Mouse (Mus musculus): ENCODE measurements around the gene B230104I21Rik.
A peak's percentile ranks its signal among the peaks of the same experiment; 100 is the strongest.

Gene B230104I21Rik

GRCm38 (mm10) chr4:154335761-154336160, at the start of gene B230104I21Rik:
TSS of gene B230104I21Rik (plus strand) at chr4:154336127.
- DNase-seq = no peak

GRCm38 (mm10) chr4:154293735-154294201, 42.2 kb upstream of the B230104I21Rik start:
- no peak for DNase-seq

DNA sequence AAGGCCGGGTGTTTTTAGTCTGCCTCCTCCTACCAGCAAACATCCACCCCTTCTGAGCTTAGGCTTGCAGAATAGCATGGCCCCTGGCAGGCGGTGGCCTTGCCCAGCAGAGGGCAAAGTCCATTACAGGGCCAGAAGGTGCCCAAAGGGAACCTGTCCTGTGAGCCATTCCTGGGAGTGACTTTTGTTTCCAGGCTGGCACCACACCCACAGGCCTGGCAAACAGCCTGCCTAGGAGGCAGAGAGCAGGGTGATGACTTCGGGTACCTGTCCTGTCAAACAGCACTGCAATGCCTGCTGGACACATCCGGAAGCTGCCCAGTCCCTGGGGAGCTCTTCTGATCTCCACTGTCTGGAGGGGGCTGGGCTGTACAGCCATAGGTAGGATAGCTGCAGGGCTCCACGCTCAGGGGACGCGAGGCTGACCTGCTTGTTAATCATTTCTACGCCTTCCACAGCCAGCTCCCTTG, 41.6 kb upstream of the B230104I21Rik start:
- DNase-seq = no peak

GRCm38 (mm10) chr4:154297761-154298160, 38.2 kb upstream of the B230104I21Rik start:
- peak; percentile 44 for DNase-seq

DNA sequence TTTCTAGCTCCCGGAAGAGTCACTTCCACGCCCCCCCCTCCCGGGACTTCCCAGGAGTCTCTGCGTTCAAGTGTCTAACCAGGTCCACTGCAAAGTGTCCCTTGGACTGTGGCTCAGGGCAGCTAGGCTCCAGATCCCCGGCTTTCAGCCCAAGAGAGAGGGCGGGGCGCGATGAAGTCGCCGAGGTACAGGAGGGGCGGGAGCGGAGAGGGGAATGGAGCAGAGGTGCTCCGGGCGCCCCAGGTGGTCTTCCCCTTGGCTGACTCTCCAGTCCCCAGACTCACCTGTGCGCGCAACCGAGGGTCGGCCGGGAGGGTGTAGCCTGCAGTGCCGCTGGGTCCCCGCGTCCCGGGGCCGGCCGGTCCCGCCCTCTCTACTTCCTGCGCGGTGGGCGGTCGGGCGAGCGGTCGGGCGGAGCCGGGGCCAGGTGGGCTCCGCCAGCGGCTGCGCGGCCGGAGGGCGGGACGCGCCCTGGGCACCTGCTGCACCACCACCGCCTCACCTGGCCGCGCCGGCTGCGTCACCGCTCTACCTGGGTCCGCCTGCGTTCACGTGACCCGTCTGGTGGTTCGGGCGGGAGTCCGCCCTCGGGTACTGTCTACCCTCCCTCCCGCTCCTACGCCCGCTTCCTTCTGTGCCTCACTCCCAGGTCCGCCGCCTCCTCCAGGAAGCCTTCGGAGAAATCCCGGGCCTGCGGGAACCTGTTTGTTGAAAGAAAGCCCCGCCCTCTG, 36.2 kb upstream of the B230104I21Rik start:
- DNase-seq = peak; percentile 71

DNA sequence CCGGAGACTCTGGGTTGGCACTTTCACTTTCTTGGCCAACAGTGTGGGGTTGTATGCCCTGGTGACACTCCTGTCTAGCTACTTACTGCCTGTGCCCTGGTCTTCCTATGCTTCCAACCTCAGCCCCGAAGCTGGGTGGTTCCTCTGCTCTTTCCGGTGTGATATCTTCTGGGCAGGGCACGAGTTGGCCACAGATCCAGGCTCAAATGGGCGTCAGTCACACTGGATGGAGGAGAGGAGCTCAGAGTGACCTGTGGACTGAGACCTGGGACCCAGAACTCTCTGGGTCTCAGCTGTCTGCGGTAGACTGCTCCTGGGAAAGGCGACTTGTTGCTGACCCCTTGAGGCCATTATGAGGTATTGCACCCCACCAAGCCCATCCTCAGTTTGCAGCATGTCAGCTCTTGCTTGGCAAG, 34.5 kb upstream of the B230104I21Rik start, which contains the start of gene Arhgef16:
Gene Arhgef16 (minus strand): TSS at position 211 of the 416 bp plus-strand sequence.
- DNase-seq = peak; percentile 53

GRCm38 (mm10) chr4:154309131-154309530, 26.8 kb upstream of the B230104I21Rik start:
- DNase-seq = no peak

DNA sequence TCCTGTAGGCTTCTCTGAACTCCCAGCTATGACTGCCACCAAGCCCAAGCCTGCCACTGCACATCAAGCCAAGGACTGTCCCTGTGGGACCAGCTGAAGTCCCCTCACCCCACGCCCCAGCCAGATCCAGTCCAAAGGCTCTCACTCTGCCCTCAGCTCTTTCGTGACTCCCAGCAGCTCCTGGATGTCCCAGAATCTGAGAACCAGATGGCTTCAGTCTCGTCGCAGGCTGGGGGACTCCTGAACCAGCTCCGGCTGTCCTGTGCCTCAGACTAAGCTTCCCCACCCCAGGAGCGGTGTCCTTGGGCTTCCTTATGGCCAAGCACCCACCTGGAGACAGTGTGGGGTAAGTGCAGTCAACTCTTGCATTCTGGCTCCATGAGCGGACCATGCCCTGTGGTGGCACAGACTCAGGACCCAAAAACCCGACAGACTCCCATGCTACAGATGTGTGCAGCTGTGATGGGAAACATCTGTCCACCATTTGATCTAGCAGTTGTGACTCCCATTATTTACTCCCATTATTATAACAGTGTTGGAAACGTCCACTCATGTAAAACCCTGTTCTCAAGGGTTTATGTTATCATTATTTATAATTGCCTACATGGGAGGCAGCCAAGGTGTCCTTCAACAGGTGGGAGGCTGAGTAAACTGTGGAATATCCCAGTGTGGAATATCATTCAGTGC, 25.2 kb upstream of the B230104I21Rik start:
- peak; percentile 39 for DNase-seq

- DNase-seq = no peak
Observed at GRCm38 (mm10) chr4:154312143-154312812, 23.6 kb upstream of the B230104I21Rik start.

GRCm38 (mm10) chr4:154312935-154313621, 22.8 kb upstream of the B230104I21Rik start:
- no peak for DNase-seq

DNA sequence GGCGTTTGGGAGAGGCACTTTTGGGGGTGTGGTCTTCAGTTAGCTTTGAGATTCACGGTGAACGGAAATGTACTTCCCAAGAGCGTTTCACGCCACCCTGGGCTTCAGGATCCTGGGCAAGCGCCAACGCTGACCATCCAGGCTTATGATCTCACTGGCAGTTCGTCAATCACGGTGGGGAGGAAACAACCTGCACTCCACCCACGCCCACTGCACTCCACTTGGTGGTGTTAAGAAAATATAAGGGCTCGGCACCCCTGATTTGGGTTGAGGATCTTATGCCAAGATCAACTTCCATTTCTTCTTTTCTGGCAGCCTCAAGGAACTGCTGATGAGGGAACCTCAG, 22.3 kb upstream of the B230104I21Rik start:
- no peak for DNase-seq

DNA sequence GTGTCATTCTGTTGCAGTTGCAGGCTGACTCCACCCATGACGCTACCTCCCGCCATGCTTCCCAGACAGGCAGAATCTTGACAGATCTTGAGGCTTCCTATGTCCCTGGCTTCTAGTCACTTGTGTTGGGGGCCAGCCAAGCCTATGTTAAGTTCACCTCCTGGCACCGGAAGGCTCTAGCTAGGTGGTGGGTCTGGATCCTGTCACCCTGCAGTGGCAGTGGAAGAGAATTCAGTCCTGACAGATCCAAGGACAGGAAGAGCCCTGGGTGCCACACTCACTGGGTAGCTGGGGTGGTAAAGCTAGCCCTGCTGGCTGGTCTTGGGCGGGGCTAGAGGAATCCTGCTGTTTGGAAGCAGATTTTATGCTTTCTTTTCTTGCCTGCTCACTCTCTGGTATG, 10.5 kb upstream of the B230104I21Rik start:
- DNase-seq = no peak

GRCm38 (mm10) chr4:154328431-154328830, 7.5 kb upstream of the B230104I21Rik start:
- DNase-seq = no peak

GRCm38 (mm10) chr4:154328836-154329235, 7.1 kb upstream of the B230104I21Rik start:
- DNase-seq = peak; percentile 81

- no peak for DNase-seq
Observed at GRCm38 (mm10) chr4:154330001-154330400, 5.9 kb upstream of the B230104I21Rik start.

GRCm38 (mm10) chr4:154331271-154331670, 4.7 kb upstream of the B230104I21Rik start:
- peak; percentile 50 for DNase-seq

- peak; percentile 48 for DNase-seq
Observed at GRCm38 (mm10) chr4:154333300-154333699, 2.6 kb upstream of the B230104I21Rik start.

- peak; percentile 64 for DNase-seq
Observed at GRCm38 (mm10) chr4:154334699-154335402, 1.1 kb upstream of the B230104I21Rik start.

GRCm38 (mm10) chr4:154336650-154337049, 723 bp downstream of the B230104I21Rik start:
- peak; percentile 78 for DNase-seq

GRCm38 (mm10) chr4:154346731-154347522, 11.0 kb downstream of the B230104I21Rik start:
- DNase-seq = no peak

DNA sequence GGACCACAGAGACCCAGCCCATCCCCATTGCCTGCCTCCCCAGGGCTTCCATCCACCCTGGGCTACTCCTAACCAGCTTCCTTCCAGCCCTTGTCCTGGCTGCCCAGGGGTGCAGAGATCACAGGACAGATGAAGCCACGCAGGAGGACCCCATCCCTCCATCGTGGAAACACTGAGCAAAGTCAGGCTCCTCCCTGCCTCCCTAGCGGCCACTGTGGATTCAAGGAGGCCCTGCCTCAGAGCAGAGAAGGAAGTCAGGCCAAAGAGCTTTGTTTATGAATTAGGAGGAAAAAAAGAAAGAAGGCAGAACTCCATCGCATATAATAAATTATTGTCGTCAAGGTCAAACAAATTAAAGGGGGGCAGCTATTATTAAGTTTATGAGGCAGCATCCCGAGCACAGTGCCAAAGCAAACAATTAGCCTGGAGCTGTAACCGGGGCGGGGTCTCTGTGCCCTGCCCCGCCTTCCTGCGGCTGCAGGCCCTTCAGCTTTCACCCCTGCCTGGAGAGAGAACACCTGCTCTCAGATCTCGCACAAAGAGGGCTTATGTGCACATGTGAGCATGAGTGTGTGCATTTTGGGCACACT, 12.4 kb downstream of the B230104I21Rik start:
- DNase-seq = peak; percentile 68
